Mouse (Mus musculus) natural killer cell, adult 2 months (primary cell): ENCODE measurements around the gene Mup5.
"Not testable (repeated sequence)": the region's sequence is repeated elsewhere in the genome, so short reads cannot be mapped to it uniquely, and the experiment has no call there.

Source experiments
- DNase-seq, 2 experiments: peaks; one replicate each; pipeline ENCODE4 v3.0.0; 2022; ENCODE audit warnings: low spot score in 2 of 2

Gene Mup5

DNA sequence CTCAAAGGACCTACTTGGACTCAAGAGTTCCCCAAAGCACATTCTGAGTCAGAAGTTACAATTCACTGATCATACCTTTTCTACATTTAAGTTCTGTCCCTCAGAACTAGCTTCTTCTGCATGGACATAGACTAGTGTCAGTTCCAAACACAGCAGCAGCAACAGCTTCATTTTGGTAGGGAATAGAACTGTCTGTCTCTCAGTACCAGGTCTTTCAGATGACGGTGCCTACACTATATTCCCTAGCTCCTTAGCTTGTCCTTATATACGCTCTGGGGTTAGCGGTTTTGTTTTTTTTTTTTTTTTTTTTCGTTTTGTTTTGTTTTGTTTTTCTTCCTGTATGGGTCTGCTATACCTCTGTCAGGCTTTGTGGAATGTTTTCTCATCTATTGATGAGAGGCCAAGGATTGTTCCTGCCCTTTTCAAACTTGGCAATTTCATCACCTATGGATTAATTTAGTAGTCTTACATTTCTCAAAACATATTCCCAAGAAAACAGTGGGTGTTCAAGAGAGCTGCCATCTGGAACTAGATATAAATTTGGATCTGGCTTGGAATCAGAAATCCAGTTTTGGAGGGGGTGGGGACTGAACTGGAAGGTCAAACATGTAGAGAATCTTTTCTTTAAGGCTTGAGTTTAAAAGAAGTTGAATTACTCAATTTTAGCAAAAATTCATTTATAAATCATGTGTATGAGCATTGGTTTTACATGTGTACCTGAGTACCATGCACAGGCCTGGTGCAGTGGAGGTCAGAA is at the start of gene Mup5:
TSS of gene Mup5 (minus strand) at position 282 of the 757 bp plus-strand sequence.
- DNase-seq = no peak

DNA sequence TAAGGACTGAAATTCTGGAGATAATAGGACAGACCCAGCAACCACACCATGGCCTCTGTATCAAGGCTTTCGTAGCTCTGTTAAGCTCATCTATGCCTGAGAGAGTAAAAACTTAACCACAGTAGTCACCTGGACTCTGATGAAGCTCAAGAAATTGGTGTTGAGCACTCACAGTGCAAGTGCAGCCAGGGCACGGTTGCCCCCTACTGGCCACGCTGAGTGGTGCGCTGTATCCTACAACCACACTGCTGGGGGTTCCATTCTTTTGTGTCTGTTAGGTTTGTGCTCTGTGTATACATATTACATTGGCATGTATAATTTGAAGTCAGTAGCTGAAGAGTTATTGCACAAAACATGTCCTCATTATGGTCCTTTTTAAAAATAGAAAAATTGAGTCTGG is 23.1 kb upstream of the Mup5 start:
- DNase-seq = no peak

DNA sequence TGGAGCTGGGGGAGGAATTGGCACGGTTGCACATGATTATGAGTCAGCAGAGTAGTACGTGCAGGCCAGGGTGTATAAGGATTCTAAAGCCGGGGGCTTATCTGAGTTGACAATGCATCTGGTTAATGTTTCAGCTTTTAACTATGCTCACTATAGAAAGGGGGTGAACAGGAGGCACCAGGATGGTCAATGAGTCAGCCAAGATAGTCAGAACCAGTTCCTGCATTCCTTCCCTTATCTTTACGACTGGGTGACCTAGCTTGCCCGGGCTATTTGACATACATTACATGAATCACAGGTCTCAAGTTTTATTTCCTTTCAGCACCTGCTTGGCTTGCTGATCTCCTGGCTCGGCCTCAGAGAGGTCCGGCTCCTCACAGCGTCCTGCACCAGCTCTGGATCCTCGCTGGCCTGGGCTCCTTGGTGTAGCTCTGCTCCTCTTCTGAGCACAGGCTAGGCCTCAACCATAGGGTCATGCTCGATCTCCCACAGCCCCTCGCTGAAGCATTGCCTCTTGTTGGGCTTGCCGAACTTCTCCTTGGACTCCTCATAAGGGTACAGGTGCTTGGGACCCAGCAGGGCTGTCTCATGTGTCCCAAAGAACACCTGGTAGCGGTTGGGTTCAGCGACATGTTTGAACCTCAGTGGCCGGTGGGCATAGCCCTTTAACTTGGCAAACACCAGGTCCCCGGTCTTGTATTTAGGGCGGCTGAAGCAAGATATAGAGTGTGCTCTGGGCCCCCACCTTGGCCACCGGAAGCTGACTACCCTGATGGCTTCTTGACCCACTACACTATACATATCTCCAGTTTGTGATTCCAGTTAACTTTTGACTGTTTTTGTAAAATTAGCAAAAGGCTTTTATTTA is 21.0 kb upstream of the Mup5 start:
- no peak for DNase-seq

DNA sequence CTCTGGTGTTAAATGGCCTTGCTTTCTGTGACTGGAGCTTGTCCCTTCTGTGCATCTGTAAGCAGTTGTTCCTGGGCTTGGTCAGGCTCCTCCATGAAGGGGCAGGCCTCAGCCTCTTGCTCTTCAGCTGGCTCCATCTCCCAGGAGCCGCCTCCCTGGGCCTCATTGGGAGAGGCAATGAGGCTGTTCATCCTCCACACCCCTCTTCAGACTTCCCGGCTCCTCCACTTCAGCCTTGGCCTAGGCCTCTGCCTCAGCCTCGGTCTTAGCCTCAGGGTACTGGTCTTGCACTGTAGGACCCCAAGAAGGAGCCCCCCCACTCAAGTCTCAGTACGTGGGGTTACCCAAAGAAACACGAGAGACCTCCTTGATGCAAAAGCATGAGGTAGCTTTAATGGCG is 20.3 kb upstream of the Mup5 start:
- DNase-seq = no peak

DNA sequence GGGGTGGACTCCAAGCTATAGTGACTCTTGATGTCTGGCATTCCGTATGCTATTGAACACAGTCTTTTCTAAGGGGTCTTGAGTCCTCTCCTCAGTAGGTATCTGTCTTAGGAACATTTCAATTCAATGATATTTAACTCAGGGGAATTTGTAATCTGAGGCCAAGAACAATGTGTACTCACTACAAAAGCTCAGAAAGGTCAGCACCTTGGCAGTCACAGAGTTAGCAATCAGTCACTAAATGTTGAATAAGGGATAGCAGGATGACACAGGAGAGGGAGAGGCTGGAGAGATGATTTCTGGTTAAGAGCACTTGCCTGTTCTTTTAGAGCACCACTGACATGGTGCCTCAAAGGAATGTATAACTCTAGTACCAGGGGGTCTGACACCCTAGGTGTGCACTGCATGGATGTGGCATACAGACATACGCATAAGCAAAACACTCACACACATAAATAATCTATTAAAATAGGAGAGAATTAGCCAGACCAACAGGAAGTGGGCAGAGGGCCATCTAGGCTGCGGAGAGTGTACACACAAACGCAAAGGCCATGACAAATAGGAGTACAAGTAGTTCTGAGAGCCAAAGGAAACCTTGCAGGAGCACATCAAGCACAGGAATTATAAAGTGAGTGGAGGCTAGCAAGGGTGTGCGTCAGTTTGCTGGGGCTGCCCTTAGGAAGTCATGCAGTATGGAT is 9.9 kb upstream of the Mup5 start:
- DNase-seq = no peak

DNA sequence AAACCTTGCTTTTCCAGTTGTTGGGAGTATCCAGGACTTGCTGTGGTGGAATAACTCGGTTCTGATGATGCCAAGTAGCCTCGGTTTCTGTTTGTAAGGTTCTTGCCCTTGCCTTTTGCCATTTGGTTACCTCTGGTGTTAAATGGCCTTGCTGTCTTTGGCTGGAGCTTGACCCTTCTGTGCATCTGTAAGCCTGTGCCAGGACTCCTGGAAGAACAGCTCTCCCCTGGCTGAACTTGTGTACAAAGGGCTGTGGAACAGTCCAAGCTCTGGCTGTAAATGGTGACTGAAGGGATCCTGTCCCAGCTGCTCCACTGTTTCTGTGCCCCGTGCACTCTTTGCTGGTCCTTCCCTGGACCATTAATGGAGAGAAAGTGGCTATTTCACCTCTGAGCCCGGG is 5.8 kb downstream of the Mup5 start:
- DNase-seq = no peak

DNA sequence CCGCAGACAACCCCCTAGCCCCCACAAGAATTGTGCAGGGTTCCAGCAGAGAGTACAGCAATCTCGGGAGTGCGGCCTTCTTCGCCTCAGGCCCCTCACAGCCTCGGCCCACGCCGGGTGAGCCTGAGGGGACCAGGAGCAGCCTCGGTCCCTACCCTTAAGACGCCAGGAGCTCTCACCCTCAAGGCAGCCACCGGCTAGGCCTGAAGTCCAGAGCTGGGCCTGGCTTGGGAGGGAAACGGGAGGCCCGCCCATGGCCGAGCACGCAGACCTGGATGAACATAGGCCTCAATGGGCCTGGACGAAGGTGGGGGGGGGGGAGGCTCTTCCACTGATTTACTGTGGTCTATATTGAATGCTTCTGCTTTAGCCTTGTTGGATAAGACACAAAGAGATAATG is 11.8 kb downstream of the Mup5 start:
- DNase-seq = no peak

DNA sequence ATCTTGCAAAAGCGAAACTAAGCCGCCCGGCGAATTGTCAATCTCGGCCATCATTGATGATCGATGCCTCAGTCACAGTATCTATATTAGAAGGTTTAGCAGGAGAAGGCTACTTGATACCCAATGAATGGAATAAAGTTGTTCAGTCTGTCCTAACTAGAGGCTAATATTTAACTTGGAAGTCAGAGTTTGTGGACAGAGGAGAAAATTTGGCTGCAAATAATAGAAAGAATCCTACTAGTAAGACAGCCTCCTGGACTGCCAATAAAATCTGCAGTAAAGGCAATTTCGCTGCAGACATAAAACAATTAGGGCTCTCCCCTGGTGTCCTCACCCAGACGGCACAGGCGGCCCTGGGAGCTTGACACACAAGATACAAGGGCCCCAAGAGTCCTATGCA is 12.5 kb downstream of the Mup5 start:
- DNase-seq = not testable (repeated sequence)

DNA sequence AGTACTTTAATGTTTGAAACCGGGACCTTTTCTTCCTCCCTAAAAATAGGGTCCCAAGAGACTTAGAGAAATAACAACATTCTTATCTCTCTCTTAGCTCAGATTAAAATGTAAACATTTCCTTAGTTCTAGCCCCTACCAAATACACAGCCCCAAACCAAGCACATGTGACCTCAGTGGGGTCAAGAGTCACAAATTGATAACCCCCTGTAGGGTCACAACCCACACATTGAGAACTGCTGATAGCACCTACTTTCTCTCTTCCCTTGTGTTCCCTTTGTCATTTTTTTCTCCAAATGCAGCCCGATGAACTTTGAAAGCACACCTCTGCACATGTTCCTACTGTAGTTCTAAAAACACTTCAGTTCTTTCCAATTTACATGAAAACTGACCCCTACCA is 19.4 kb downstream of the Mup5 start:
- DNase-seq = no peak

DNA sequence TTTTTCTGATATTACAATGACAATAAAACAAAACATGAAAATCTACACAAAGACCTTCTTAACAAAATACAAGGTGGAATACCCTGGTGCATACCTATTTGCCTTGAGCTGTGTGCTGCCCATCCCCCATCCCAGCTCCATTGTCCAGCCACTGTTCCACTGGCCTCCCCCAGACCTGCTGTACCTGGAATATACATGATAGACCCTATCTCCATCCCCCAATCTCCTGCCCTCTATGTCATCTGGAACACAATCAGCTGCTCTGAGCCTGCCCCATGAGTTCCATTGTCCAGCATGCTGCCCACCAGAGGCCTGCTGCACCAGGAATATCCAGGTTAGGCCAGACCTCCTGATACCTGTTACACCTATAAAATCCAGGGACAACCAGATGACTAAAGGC is 21.6 kb downstream of the Mup5 start:
- DNase-seq = no peak

DNA sequence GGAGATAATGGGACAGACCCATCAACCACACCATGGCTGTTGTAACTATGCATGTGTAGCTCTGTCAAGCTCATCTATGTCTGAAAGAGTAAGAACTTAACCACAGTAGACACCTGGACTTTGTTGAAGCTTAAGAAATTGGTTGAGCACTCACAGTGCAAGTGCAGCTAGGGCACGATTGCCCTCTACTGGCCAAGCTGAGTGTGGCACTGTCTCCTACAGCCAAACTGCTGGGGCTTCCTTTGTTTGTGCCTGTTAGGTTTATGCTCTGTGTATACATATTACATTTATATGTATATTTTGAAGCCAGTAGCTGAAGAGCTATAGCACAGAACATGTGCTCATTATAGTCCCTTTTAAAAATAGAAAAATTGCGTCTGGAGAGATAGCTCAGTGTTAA is 23.8 kb downstream of the Mup5 start:
- not testable (repeated sequence) for DNase-seq

DNA sequence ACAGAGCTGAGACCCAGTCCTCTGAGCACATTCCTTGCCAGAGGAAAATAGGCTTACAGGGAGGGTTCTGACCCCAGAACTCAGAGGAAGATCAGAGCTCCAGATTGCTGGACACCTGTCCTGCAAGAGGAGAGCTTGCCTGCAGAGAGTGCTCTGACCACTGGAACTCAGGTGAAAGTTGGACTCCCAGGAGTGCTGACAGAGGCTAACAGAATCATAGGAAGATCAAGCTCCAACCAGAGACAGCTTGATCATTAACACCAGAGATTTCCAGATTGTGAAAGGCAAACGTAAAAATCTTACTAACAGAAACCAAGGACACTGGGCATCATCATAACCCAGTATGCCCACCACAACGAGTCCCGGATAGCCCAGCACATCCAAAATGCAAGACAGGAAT is 26.1 kb downstream of the Mup5 start:
- not testable (repeated sequence) for DNase-seq

DNA sequence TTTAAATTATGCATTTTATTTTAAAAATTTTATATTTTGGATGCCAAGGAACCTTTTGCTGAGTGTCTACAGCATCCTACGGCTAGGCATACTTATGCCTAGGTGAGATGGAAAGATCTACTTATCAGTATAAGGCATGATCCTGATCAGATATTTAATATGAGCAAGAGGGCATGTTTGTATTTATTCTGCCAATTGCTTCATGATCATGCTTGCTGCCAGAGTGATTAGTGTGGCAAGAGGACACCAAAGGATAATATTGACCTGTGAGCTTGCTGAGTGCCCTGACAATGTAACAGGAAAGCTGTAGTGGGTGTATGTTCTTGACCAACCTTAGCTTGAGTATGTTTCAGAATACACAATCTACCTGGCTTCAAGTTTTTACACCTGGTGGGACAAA is 45.3 kb downstream of the Mup5 start:
- DNase-seq = not testable (repeated sequence)

DNA sequence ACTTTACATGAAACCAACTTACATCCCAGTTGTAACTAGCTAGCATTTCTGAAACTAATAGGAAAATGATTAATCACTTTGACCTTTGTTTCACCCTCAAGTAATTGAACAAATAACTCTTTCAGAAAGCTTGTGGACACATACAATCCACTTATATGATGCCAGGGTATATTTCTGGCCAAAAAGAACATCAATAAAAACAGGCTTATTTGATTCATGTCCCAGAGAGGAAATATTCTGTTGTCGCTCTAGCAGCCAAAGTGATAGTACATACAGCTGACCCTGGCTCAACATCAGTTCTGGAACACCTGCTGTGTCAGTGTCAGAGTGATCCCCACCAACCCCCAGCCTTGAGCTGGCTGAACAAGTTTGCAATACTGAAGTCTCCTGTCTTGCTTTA is 50.8 kb downstream of the Mup5 start:
- not testable (repeated sequence) for DNase-seq

DNA sequence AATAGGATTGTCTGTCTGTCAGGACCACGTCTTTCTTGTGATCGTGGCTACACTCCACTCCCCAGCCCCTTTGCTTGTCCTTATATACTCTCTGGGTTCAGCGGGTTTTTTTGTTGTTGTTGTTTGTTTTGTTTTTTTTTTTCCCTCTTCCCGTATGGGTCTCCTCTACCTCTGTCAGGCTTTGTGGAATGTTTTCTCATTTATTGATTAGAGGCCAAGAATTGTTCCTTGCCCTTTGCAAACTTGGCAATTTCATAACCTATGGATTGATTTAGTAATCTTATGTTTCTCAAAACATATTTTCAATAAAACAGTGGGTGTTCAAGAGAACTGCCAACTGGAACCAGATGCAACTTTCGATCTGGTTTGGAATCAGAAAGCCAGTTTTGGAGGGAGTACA is 52.9 kb downstream of the Mup5 start, which contains the start of gene Mup19:
TSS of gene Mup19 (minus strand) at position 101 of the 400 bp plus-strand sequence.
- DNase-seq = not testable (repeated sequence)
